Mouse (Mus musculus) mammary gland, adult 2 months (tissue): ENCODE measurements around the gene Duoxa1. TPM values are rescaled to one million over a fixed set of nuclear protein-coding genes. Genes with fewer than 3 reads are reported as not detected.

Experiments used
- polyA plus RNA-seq: library from polyadenylated mRNA; depleted of rRNA; stranded (reverse); fragments of >200 nt; gene quantifications from 2 replicates; pipeline ENCODE4 v1.2.3, GENCODE M21; 2012; ENCODE audit warnings: low replicate concordance; rRNA removed

Duoxa1 gene
- polyA plus RNA-seq = 17.6 and 23.6 TPM in 2 replicates

DNA sequence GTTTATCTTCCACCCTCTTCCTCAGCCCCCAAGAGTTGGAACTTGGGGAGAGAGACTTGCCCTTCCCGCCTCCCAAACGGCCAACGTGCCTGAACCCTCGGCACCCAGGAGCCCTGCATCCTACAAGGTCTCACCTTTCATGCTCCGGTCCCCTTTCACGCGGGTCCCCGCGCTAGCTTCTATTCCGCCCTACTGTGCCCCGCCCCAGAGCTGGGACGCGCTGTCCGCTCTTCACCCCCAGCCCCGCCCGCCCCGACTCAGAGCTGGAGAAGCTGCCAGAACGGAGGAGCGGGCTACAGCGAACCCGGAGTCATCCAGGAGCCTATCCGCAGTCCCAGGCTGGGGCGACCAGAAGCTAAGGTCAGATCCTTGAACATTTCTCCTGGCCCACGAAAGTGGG is at the start of gene Duoxa1:
Gene Duoxa1, minus strand, starts transcription at position 195 of the 400 bp plus-strand sequence.

DNA sequence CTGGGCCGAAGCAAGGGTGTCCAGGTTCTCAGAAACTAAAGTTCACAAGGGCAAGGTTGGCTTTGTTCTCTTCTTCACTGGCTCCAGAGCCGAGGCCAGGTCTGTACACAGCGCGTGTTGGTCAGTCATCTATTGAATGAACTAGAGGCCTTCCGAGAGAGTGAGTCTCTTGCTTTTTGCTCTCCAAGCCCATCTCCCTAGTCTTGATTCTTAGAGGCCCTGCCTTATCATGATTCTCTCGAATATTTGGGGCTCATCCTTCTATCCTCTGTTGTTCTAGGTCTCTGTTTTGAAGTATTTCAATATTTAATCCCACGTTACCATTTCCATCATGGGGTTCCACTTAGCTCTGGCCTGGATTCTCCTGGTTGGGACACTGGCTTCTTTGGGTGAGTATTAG is 1.8 kb upstream of the Duoxa1 start, which contains the start of gene Duox1:
Gene Duox1, plus strand, starts transcription at position 301 of the 400 bp plus-strand sequence.

DNA sequence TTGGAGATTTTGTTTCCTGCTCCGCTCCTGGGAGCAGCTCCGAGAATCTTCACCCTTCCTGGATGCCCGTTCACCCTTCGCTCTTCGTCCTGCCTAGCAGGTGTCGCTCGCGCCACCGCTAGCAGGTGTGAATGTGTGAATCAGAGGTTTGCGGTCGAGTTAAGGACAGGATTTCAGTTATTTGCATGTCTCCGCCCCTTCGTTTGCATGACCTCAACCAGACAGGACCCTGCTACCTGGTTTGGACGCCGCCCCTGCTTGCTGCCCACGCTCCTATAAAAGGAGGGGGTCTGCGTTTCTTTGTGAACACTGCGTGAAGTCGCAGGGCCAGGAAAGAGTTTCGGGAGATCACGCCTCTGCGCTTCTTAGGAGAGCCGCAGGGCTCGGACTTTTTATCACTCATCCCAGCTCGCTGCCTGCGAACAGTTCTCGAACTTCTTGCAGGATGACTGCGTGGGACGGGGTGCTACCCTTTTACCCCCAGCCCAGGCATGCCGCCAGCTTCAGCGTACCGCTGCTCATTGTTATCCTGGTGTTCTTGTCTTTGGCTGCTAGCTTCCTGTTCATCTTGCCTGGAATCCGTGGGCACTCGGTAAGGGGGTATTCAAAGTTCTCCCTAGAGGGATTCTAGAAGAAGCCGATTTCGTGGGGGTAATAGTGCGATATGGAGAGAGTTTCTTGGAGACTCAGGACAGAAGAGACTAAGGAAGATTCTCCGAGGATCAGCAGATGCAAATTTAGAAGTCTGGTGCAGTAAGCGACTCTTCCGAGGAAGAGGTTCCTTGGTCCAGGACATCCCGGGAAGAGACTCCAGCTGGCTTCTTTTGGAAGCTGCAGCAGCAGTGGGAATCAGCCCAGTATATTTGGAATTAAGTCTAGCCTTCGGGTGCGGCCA is 14.7 kb downstream of the Duoxa1 start, which contains the start of gene Duoxa2:
Gene Duoxa2, plus strand, starts transcription at position 305 of the 895 bp plus-strand sequence.

DNA sequence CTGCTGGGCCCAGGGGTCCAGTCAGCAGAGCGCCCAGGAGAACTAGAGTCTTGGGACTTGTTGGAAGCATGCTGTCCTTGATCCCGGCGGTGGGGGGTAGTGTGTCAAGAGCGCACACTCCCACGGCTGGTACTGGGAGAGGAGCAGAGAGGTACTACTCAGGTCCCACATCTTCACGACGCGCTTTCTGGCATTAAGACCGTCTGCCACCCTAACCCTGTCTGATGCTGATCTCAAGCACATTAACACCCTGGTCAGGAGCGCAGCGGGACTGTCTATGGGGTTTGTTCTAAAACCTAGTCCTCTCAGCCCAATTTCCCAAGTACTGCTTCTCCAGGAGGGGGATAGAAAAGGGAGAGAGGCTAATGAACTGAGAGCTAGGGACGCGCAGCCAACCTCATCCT is 15.4 kb downstream of the Duoxa1 start, which contains the start of gene Duox2:
Gene Duox2, minus strand, starts transcription at position 354 of the 404 bp plus-strand sequence.

Other genes starting within 250 kb of the Duoxa1 start
- 8.4 and 10.7 TPM in 2 replicates for gene Spg11, start 195.3 kb downstream of the Duoxa1 start, polyA plus RNA-seq
- 1,914 and 2,183 TPM in 2 replicates for gene B2m, start 166.0 kb downstream of the Duoxa1 start, polyA plus RNA-seq
- 0.10 and 0.11 TPM in 2 replicates for gene Trim69, start 153.0 kb downstream of the Duoxa1 start, polyA plus RNA-seq
- gene Patl2, start 127.5 kb downstream of the Duoxa1 start, polyA plus RNA-seq = not detected in 2 replicates
- gene Terb2, start 127.5 kb downstream of the Duoxa1 start, polyA plus RNA-seq = not detected in 2 replicates
- gene Sord, start 79.0 kb downstream of the Duoxa1 start, polyA plus RNA-seq = 12.8 and 27.6 TPM in 2 replicates
- gene Duox2, start 15.3 kb downstream of the Duoxa1 start, polyA plus RNA-seq = 0.70 and 1.9 TPM in 2 replicates
- 0.55 and 1.3 TPM in 2 replicates for gene Duoxa2, start 14.8 kb downstream of the Duoxa1 start, polyA plus RNA-seq
- 2.5 and 4.1 TPM in 2 replicates for gene Duox1, start 1.9 kb upstream of the Duoxa1 start, polyA plus RNA-seq
- gene Shf, start 55.4 kb upstream of the Duoxa1 start, polyA plus RNA-seq = 15.7 and 16.7 TPM in 2 replicates
- gene Slc28a2, start 112.7 kb upstream of the Duoxa1 start, polyA plus RNA-seq = 13.1 and 28.3 TPM in 2 replicates
- 2.0 and 3.1 TPM in 2 replicates for gene Gm14085, start 171.2 kb upstream of the Duoxa1 start, polyA plus RNA-seq